Mouse (Mus musculus): ENCODE measurements around the gene Slc25a44. TPM values are rescaled to one million over a fixed set of nuclear protein-coding genes. Genes with fewer than 3 reads are reported as not detected.
"Not testable (repeated sequence)": the region's sequence is repeated elsewhere in the genome, so short reads cannot be mapped to it uniquely, and the experiment has no call there.

Slc25a44 gene
- total RNA-seq, 2 experiments from 2014 or later = 11.1 to 17.9 TPM

DNA sequence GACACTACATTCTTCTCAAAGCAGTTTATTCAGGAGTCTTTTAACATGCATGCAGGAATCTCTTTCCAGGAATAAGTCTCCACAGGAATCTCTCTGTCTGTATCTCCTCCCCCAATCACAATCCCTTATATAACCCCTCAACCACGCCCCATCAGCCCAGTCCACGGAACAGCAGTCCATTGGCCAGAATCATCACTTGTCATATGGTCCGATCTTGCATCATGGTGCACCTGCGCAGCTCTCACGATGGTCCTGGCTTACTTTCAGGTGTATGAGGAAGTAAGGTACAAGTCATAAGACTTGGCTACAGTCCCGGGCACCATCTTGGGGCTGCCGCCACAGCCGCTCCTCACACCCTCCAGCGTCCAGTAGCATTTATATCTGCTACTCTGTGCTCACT lies 52.3 kb downstream of the Slc25a44 start, which contains the start of gene Bglap3:
Gene Bglap3 (minus strand): TSS at position 101 of the 400 bp plus-strand sequence.
- not testable (repeated sequence) for ATAC-seq (replicated peaks; ENCODE audit: poor library complexity)

DNA sequence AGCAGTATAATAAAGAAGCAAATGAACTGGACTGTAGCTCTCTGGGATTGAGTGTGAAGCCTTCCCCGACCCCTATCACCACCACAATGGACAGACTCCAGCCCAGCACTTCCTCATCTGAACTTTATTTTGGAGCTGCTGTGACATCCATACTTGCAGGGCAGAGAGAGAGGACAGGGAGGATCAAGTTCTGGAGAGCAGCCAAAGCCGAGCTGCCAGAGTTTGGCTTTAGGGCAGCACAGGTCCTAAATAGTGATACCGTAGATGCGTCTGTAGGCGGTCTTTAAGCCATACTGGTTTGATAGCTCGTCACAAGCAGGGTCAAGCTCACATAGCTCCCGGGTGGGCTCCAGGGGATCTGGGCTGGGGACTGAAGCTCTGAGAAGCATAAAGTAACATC lies 56.4 kb downstream of the Slc25a44 start:
- ATAC-seq (replicated peaks; ENCODE audit: poor library complexity) = not testable (repeated sequence)

DNA sequence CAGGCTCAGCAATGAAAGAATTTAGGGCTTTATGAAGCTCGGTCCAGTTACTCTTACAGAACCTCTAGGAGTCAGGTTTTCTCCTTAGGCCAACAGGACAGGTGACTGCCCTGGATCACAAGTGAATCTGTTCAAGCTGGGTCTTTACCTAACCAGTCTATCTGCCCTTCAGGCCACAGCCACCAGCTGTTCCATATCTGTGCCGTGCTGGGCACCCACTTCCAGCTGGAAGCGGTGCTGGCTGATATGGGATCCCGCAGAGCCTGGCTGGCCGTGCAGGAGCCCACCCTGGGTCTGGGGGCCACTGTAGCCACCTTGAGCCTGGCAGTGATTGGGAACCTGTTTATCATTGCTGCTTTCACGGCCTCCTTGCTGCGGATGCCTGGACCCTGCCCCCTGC lies 57.4 kb downstream of the Slc25a44 start:
- ATAC-seq (replicated peaks; ENCODE audit: poor library complexity) = not testable (repeated sequence)

DNA sequence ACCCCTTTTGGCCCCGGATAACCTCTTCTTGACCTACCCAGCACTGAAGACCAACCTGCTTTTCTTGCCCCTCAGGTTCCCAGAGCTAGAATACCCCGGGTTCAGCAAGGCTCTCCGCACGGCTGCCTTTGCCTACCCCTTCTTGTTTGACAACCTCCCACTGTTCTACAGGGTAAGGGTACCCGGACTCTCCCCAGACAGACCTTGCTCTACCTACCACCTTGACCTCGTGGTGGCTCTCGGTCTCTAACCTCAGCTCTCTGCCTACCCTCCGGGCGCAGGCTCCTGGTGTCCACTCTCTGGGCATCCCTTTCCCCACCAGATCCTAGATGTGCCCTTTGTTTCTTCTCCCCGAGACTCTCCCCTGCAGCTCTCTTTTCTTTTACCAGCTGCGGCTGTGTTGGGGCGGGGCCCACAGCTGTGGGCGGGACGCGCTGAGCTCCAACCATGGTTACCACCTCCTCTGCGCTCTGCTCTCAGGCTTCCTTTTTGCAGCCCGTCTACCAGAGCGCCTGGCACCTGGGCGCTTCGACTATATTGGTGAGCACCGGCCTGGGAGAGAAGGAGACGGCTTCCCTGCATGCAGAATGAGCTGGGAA lies 58.0 kb downstream of the Slc25a44 start:
- peak; percentile 78 for ATAC-seq (replicated peaks; ENCODE audit: poor library complexity)

DNA sequence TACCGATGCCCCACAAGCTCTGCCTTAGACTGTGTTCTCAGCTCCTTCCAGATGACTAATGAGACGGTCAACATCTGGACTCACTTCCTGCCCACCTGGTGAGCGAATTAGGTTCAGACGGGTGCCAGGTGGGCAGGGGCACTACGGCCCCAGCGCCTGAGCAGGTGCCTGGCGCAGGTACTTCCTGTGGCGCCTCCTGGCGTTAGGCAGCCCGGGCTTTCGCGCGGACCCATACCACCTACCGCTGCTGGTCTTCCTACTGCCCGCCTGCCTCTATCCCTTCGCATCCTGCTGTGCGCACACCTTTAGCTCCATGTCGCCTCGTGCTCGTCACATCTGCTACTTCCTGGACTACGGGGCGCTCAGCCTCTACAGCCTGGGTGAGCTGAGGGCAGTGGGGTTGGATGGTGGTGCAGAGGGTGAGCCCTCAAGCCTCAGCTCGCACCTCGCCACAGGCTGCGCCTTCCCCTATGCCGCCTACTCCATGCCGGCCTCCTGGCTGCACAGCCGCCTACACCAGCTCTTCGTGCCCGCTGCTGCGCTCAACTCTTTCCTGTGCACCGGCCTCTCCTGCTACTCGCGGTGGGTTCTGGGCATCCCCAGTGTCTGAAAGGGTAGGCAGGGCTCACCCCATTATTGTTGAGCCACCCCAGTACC lies 59.1 kb downstream of the Slc25a44 start:
- no peak for ATAC-seq (replicated peaks; ENCODE audit: poor library complexity)

DNA sequence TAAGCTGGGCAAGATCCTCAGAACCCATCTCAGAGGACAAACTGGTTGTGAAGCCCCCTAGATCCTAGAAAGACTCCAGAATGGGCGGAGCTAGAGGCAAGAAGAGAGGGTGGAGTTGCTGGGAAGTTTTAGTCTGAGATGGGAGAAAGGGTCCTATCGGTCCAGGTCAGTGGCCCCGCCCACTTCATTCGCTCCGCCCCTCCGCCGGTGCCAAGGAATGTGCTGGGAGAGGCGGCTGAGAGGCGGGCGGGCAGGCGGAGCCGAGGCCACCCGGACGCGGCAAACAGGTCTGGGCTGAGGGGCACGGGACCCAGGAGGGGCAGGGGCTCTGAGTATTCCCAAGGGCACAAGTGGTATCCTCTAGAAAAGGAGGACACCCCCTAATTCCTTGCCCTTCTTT lies 60.6 kb downstream of the Slc25a44 start, which contains the start of gene Paqr6:
Gene Paqr6 (plus strand): TSS at position 248 of the 400 bp plus-strand sequence.
- ATAC-seq (replicated peaks; ENCODE audit: poor library complexity) = no peak

DNA sequence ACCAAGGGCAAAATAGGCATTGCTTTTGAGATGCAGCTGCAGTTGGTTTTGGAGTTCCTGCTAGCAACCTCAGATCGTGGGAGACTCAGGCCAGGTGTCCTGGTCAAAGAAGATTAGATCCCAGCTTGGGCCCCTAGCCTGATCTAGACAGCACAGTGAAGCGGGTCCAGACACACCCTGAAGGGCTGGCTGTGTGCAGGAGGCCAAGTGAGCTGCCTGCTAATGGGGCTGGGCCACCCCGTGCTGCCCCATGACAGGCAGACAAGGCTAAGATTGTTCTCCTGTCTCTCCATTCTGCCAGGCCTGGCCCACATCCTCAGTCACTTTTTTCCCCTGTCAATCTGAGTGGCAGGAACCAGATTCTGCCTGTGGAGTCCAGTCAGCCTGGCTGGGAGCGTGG lies 61.2 kb downstream of the Slc25a44 start:
- peak; percentile 71 for ATAC-seq (replicated peaks; ENCODE audit: poor library complexity)

DNA sequence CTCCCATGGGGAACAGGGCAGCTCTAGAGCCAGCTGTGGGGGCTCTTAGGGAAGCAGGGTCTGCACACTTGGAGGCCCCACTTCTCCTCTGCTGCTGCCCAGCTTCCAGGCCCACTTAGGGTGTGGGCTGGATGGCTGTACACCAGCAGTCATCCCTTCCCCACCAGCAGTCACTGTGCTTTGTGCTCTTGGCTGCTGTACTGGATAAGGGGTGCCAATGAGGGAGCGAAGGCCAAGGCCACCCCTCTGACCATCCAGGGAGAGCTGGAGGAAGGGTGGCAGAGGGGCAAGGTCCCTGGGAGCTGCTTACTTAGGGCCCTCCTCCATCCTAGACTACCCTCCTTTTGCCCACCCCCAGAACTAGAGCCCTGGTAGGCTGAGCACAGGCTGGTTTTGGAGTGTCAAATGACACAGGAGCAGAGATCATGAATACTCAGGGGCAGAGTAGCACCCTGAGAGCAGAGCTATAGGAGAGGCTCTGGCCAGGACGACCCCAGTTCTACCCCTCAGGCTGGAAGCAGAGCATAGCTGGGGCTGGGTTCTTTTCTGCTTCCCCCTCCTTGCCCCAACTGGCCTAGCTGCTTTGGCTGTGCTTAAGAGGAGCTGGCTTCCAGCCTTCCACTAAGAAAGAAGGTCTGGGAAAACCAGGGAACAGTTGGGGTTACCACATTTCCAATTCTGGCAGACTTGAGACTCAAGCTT lies 63.2 kb downstream of the Slc25a44 start:
- ATAC-seq (replicated peaks; ENCODE audit: poor library complexity) = no peak

DNA sequence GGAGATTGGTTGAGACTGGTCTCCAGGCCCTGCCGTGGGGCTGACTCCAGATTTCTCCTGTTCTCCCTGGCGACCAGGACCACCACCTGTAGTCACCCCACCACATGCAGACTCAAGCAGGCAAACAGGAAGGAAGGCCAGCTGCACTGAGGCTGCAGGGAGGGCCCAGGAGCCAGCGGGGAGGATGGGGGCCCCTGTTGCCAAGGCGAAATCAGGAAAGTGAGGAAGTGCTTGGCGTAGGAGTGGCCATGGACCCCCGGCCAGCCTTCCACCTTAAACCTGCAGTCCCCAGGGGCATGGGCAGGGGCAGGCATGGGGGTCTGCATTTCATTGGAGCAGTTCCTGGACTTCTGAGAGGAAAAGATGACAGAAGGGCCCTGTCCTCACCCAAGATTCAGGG lies 63.8 kb downstream of the Slc25a44 start:
- ATAC-seq (replicated peaks; ENCODE audit: poor library complexity) = no peak

Other genes with a start within 250 kb of the Slc25a44 start
- gene Rhbg, start 170.4 kb downstream of the Slc25a44 start, total RNA-seq (2015) = not detected in 2 replicates
- 0.14 TPM in 1 of 2 replicates, not detected in the other for gene Rhbg, start 170.4 kb downstream of the Slc25a44 start, total RNA-seq (2017)
- gene Gm38392, start 137.9 kb downstream of the Slc25a44 start, total RNA-seq (2015) = 0.10 TPM in 1 of 2 replicates, not detected in the other
- gene Gm38392, start 137.9 kb downstream of the Slc25a44 start, total RNA-seq (2017) = not detected in 2 replicates
- 10.3 and 12.2 TPM in 2 replicates for gene Tsacc, start 128.1 kb downstream of the Slc25a44 start, total RNA-seq (2015)
- gene Tsacc, start 128.1 kb downstream of the Slc25a44 start, total RNA-seq (2017) = 4.1 and 5.3 TPM in 2 replicates
- 620 and 719 TPM in 2 replicates for gene Cct3, start 128.0 kb downstream of the Slc25a44 start, total RNA-seq (2015)
- 355 and 383 TPM in 2 replicates for gene Cct3, start 128.0 kb downstream of the Slc25a44 start, total RNA-seq (2017)
- 86.5 and 116 TPM in 2 replicates for gene Glmp, start 100.1 kb downstream of the Slc25a44 start, total RNA-seq (2015)
- 20.2 and 23.9 TPM in 2 replicates for gene Glmp, start 100.1 kb downstream of the Slc25a44 start, total RNA-seq (2017)
- gene Tmem79, start 89.0 kb downstream of the Slc25a44 start, total RNA-seq (2015) = 1.1 and 1.9 TPM in 2 replicates
- gene Tmem79, start 89.0 kb downstream of the Slc25a44 start, total RNA-seq (2017) = 1.3 and 2.3 TPM in 2 replicates
- gene Smg5, start 88.9 kb downstream of the Slc25a44 start, total RNA-seq (2015) = 31.3 and 31.6 TPM in 2 replicates
- gene Smg5, start 88.9 kb downstream of the Slc25a44 start, total RNA-seq (2017) = 59.8 and 62.6 TPM in 2 replicates
- gene Paqr6, start 60.6 kb downstream of the Slc25a44 start, total RNA-seq (2015) = 0.15 TPM in 1 of 2 replicates, not detected in the other
- not detected in 2 replicates for gene Paqr6, start 60.6 kb downstream of the Slc25a44 start, total RNA-seq (2017)
- gene Bglap3, start 52.4 kb downstream of the Slc25a44 start, total RNA-seq (2015) = not detected in 2 replicates
- not detected in 2 replicates for gene Bglap3, start 52.4 kb downstream of the Slc25a44 start, total RNA-seq (2017)
- gene Bglap2, start 46.4 kb downstream of the Slc25a44 start, total RNA-seq (2015) = not detected in 2 replicates
- gene Bglap2, start 46.4 kb downstream of the Slc25a44 start, total RNA-seq (2017) = not detected in 2 replicates
- gene Bglap, start 40.7 kb downstream of the Slc25a44 start, total RNA-seq (2015) = not detected in 2 replicates
- not detected in 2 replicates for gene Bglap, start 40.7 kb downstream of the Slc25a44 start, total RNA-seq (2017)
- 161 and 165 TPM in 2 replicates for gene Pmf1, start 14.8 kb downstream of the Slc25a44 start, total RNA-seq (2015)
- gene Pmf1, start 14.8 kb downstream of the Slc25a44 start, total RNA-seq (2017) = 121 and 129 TPM in 2 replicates
- gene Sema4a, start 36.0 kb upstream of the Slc25a44 start, total RNA-seq (2015) = 32.7 and 43.1 TPM in 2 replicates
- 25.9 and 39.4 TPM in 2 replicates for gene Sema4a, start 36.0 kb upstream of the Slc25a44 start, total RNA-seq (2017)
- gene Lmna, start 84.8 kb upstream of the Slc25a44 start, total RNA-seq (2015) = 2.3 and 2.6 TPM in 2 replicates
- gene Lmna, start 84.8 kb upstream of the Slc25a44 start, total RNA-seq (2017) = 5.8 and 9.8 TPM in 2 replicates
- 3.8 and 3.9 TPM in 2 replicates for gene Mex3a, start 107.3 kb upstream of the Slc25a44 start, total RNA-seq (2015)
- gene Mex3a, start 107.3 kb upstream of the Slc25a44 start, total RNA-seq (2017) = 1.7 and 2.8 TPM in 2 replicates
- 0.17 TPM in 1 of 2 replicates, not detected in the other for gene Rab25, start 123.2 kb upstream of the Slc25a44 start, total RNA-seq (2015)
- gene Rab25, start 123.2 kb upstream of the Slc25a44 start, total RNA-seq (2017) = 0.37 TPM in 1 of 2 replicates, not detected in the other
- 42.4 and 46.4 TPM in 2 replicates for gene Lamtor2, start 127.9 kb upstream of the Slc25a44 start, total RNA-seq (2015)
- 93.9 and 115 TPM in 2 replicates for gene Lamtor2, start 127.9 kb upstream of the Slc25a44 start, total RNA-seq (2017)
- 42.0 and 49.7 TPM in 2 replicates for gene Ubqln4, start 128.6 kb upstream of the Slc25a44 start, total RNA-seq (2015)
- gene Ubqln4, start 128.6 kb upstream of the Slc25a44 start, total RNA-seq (2017) = 40.6 and 47.5 TPM in 2 replicates
- gene Ssr2, start 150.7 kb upstream of the Slc25a44 start, total RNA-seq (2015) = 438 and 488 TPM in 2 replicates
- 213 and 253 TPM in 2 replicates for gene Ssr2, start 150.7 kb upstream of the Slc25a44 start, total RNA-seq (2017)
- 94.1 and 112 TPM in 2 replicates for gene Arhgef2, start 180.8 kb upstream of the Slc25a44 start, total RNA-seq (2015)
- gene Arhgef2, start 180.8 kb upstream of the Slc25a44 start, total RNA-seq (2017) = 55.7 and 88.3 TPM in 2 replicates
- gene Rxfp4, start 228.0 kb upstream of the Slc25a44 start, total RNA-seq (2015) = not detected in 2 replicates
- gene Rxfp4, start 228.0 kb upstream of the Slc25a44 start, total RNA-seq (2017) = not detected in 2 replicates

Data from megakaryocyte progenitor cell, adult 5-6 weeks (primary cell).